Mouse (Mus musculus): ENCODE data around the gene Rabac1.

The Rabac1 gene

GRCm38 (mm10) chr7:24930475-24930874, 42.1 kb downstream of the Rabac1 start:
- no peak for DNase-seq (ENCODE audit: low read depth, low spot score)
